Mouse (Mus musculus) brown adipose tissue, adult 24 weeks (tissue): ENCODE measurements around the gene Adar. TPM values are rescaled to one million over a fixed set of nuclear protein-coding genes. Genes with fewer than 3 reads are reported as not detected.
A peak's percentile ranks its signal among the peaks of the same experiment; 100 is the strongest.

ENCODE experiments used
- H3K27ac ChIP-seq: fragments of 200-500 bp; replicated peaks from 2 replicates; pipeline ENCODE4 v1.5.1; 2012; ENCODE audit warnings: low read depth, mild to moderate bottlenecking, low read length
- H3K4me1 ChIP-seq: fragments of 200-500 bp; 2 replicates; pipeline ENCODE4 v1.6.1; 2012; ENCODE audit warnings: low read length, mixed read lengths; ENCODE audit not compliant: control insufficient read depth, insufficient read depth, insufficient read length
- H3K4me3 ChIP-seq: fragments of 200-500 bp; 2 replicates; pipeline ENCODE4 v1.5.1; 2012; ENCODE audit warnings: low read depth, mild to moderate bottlenecking, low read length, moderate library complexity; ENCODE audit not compliant: insufficient read depth
- polyA plus RNA-seq: library from polyadenylated mRNA; stranded (reverse); fragments of >200 nt; gene quantifications from 2 replicates; pipeline ENCODE4 v1.2.4, GENCODE M21; 2012; ENCODE audit not compliant: missing spikeins, insufficient read depth, insufficient read length

Gene Adar
- polyA plus RNA-seq, 1 experiment: 2.4 TPM

DNA sequence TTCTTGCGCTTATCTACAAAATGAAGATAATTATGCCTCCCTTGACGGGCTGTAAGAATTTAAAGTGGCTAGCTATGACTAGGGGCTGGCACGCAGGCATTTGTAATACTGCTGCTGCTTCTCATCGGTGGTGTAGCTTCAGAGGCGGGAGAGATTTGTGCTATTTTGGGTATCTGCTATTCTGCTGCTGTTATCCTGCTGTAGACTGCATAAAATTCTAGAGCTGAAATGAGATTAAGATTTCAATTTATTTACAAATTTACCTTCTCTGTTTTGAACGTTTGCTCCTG is 1.1 kb downstream of the Adar start:
- Histone ChIP-seq H3K27ac (no peak overlapping the region), H3K4me1 (peaks cover 3% of the 10 kb centered on the region; the same call in 1 of the 2 replicates), H3K4me3 (peak overlapping the region; percentile 66; the same call in 1 of the 2 replicates)

DNA sequence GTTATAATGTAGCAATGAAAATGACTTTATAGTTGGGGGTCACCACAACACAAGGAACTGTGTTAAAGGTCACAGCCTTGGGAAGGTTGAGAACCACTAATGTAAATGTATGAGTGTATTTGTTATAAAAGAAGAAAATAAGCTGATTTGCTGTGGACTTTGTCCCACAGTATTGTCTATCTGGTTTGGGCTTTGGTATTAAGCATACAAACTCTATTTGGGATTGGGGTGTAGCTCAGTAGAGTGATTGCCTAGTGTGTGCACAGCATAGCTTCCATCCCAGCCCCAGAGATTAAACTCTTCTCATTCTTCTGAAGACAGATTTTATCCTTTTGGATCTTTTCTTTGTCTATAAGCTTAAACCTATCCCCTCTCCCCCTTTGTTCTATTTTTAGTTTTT is 7.2 kb downstream of the Adar start:
- Histone ChIP-seq H3K4me1 (no peaks in the 10 kb centered on the region), H3K27ac (no peak overlapping the region), H3K4me3 (no peak overlapping the region)

DNA sequence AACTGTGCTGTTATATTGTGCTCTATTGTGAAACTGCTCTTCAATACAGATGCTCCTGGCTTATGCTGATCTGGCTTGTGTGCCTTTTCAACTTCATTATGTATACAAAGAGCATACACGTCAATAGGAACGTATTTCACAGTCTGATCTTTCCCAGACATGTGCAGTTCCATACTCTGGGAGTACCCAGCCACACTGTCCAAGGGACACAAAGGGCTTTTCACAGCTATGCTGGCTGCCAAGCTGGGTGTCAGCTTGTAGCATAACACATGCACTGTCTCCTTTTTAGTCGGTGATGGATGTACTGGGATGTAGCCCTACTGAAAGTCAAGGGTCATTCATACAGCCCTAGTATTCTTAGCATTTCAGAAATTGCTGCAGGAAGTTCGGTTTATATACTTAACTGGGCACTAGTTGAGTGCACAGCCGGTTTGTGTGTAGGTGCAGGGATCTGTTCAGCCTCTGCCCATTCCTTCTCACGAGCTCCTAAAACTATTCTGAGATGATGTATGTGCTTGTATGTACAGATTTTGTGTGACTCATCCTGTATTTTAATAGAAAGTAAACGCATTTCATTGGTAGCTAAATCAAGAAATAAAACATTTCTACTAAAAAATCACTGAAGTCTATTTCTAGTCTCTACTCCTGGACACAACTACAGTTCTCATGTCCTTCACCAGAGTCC is 8.7 kb downstream of the Adar start:
- Histone ChIP-seq H3K4me3 (no peak overlapping the region), H3K27ac (no peak overlapping the region), H3K4me1 (no peaks in the 10 kb centered on the region)

DNA sequence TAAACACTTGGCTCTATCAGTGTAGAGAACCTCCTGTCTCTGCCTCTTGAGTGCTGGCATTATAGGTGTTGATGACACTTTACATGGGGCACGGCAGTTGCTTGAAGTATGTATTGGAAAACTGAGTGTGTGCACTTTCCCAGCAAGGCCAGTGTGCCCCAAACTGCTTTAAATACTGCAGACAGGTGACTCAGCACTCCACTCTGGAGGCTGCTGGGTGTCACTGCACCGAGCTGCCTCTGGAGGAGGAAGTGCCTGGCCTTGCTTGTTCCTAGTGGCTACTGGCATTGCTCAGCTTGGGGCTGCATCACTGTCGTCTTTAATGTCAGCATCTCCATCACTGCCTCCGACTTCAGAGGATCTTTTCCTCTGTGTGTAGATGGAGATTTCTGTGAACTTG is 12.2 kb downstream of the Adar start:
- no peak overlapping the region for H3K4me3 ChIP-seq
- H3K4me1 ChIP-seq: no peaks in the 10 kb centered on the region
- no peak overlapping the region for H3K27ac ChIP-seq

DNA sequence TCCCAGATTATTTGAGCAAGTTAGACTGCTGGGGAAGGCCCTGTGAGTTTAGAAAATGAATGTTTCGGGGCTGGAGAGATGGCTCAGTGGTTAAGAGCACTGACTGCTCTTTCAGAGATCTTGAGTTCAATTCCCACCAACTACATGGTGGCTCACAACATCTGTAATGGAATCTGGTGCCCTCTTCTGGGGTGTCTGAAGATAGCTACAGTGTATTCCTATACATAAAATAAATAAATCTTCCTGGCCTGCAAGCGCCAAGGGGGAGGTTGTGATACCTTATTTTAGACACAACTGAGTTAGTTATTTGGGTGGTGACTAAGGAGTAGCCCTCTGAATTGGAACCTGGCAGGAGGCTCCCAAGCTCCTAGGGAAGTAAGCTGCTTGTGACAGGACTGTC is 14.0 kb downstream of the Adar start:
- Histone ChIP-seq H3K4me1 (no peaks in the 10 kb centered on the region), H3K4me3 (no peak overlapping the region)

DNA sequence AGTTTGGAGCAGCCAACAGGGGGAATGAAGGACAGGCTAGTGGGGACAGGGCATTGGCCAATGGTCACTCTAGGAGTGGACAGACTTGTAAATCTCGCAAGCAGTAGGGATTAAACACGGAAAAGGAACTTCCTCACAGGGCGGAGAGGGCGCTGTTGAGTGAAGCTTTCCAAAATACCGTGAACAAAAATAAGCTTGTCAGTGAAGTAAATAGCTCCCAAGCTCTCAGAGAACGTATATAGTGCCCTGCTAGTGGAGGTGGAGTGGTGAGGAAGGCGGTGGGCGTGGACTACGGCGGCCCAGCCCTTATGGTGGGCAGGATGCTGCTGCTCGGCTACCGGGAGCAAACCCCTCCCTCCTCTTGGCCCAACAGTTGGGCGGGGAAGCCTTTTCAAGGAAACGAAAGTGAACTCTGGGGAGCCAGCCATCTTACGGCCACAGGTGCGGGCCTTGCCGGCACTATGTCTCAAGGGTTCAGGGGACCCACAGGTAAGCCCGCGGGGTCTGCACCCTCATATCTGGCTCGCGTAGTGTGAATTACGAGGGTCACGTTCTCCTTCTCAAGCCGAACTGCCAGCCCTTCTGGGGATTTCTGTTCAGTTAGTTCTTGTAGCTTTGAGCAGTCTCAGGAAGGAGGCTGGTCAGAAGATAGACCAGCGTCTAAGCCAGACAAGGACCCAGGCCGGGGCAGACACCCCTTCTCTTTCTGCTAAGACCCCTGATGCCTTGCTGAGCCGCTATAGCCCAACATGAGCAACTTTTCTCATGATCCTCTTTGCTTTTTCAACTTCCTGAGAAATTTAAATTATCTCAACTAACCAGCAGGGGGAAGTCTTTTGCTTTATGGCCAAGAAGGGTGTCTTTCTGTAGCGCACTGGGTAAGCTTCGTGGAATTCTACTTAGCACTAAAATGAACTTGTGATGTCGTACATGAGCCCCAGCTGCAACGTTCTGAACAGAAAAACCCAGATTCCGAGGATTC is 15.8 kb downstream of the Adar start:
- Histone ChIP-seq H3K4me3 (peak overlapping the region; percentile 85), H3K27ac (peak overlapping the region; percentile 81), H3K4me1 (no peaks in the 10 kb centered on the region)

More for the DNA sequence above, 14.0 kb downstream of the Adar start:
- no peak overlapping the region for H3K27ac ChIP-seq

DNA sequence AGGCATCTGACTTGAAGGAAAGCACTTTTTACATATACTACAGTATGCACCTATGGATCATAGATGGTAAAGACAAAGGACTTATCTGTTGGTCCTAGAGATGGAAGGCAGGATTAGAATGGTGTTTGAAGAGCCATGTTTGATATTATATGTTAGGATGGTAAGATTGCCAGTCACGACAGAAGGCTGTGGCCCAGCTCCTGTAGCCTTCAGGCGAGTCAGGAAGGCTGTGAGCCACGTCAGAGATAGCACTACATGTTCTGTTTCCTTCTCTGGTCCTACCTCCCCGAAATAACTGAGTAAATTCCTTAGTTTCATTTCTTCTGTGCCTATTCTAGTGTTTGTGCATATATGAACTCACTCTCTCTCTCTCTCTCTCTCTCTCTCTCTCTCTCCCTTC is 17.3 kb downstream of the Adar start:
- no peak overlapping the region for H3K27ac ChIP-seq
- no peaks in the 10 kb centered on the region for H3K4me1 ChIP-seq
- no peak overlapping the region for H3K4me3 ChIP-seq

DNA sequence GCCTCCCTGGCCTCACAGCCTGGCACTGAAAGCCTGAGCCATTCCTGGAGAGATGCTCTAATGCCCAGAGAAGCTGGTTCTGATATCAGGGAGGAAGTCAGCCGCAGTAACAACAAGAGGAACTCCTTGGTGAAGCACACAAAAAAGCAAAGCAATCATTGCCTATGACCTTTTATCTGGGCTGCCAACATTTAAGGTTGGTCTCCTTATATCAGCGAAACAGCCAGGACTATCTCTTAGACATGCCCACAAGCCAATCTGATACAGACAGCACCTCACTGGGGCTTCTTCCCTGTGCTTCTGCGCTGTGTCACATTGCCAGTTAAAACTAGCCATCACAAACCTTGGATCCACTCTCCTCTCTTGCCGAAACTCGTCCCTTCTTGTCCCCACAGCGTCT is 23.7 kb downstream of the Adar start:
- Histone ChIP-seq H3K4me3 (no peak overlapping the region), H3K4me1 (no peaks in the 10 kb centered on the region), H3K27ac (no peak overlapping the region)

DNA sequence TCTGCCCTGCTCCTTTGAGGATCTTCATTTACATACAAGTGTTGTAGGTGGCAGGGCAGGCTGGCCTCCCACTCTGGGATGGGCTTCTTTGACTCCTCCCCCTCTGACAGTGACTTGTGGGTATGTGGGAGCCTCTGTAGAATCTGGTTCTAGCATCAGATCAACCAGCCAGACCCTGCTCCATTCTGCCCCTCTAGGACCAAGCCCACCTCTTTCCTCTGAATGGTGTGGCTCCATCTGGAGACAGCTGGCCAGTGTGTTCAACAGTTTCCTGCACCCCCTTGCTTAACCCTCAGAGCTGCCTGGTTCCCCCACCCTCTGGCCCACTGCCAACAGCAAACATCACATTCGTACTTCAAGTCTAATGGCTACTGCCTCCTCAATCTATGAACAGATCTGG is 37.5 kb downstream of the Adar start:
- Histone ChIP-seq H3K4me3 (no peak overlapping the region), H3K27ac (no peak overlapping the region), H3K4me1 (no peaks in the 10 kb centered on the region)

DNA sequence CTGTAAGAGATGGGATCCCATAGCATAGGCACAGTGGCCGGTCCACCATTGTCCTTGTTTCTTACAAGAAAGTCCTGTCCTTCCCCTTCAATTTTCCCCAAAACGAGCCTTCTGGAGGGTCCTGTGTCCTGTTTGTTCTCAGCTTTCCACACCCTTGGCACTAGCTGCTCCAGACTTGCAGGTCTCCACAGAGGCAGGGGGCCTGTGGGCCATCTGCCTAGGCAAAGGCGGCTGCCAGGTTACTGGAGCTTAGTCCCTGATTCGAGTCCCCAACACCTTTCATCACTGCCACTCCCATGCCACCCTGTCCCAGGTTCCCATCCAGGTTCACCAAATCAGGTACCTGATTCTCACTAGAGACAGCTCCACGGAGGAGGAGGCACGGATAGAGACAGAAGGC is 40.5 kb downstream of the Adar start:
- H3K27ac ChIP-seq: no peak overlapping the region
- no peak overlapping the region for H3K4me3 ChIP-seq
- no peaks in the 10 kb centered on the region for H3K4me1 ChIP-seq

DNA sequence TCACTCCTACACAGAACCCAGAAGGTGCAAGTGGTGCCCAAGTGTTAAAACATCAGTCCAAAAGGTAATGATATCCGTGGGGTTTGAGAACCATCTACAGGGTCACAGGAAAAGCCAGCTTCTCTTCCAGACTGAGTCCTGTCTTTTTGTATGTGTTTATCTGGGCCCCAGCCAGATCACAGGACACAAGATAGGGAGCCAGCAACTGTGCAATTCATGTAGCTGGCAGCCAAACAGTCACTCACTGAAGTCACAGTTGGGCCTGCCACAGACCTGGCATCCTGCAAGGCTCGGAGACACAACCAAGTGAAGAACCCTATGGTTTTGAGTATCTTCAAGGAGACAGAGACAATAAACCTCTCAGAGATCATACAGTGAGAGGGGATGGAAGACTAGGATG is 43.0 kb downstream of the Adar start:
- no peak overlapping the region for H3K4me3 ChIP-seq
- H3K27ac ChIP-seq: no peak overlapping the region
- H3K4me1 ChIP-seq: no peaks in the 10 kb centered on the region

DNA sequence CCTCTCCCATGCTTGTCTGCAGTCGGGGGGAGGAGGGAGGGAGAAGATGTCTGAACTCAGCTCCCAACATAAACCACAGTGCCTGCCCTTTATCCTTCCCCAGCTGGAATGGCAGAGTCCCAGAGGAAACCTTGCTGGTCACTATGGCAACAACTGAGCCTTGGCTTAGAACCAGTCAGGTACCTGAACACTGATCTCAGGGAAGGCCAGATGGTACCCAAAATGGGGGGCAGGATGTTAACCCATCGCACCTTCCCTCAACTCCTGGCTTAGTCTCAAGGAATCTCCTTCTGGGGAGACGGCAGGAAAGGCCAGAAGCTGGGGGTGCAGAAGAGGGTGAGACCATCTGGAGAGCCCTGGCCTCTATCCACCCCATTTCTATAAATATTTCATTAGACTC is 45.0 kb downstream of the Adar start:
- Histone ChIP-seq H3K4me3 (no peak overlapping the region), H3K4me1 (no peaks in the 10 kb centered on the region), H3K27ac (no peak overlapping the region)

DNA sequence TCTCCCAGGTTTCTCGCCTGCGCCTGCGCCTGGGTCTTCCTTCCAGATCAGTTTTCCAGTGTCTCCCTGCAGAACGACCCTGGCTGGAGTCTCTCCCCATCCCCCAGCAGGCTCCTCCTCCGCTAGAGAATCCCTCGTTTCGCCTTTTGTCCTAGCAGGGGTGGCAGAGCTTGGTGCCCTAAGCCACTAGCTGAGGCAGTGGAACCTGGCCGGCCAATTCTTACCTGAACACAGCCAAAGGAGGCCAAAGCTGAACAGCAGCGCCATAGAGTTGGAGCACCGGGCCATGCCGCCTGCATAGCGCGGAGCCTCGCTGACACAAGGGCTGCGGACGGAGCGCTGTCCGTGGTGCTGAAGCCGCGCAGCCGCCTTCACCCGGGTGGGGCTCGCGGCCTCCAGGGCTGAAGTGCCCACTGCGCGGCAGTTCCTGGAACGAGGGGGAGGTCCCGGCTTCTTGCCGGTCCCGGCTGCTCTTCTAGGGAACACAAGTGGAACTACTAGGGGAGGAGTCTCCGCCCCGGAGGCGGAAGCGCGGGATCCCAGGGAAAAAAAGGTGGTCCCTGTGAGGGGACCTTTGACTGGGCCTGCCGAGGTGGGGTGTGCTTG is 49.4 kb downstream of the Adar start, which contains the start of gene Chrnb2:
Gene Chrnb2 (minus strand): TSS at position 514 of the 606 bp plus-strand sequence.
- Histone ChIP-seq H3K4me3 (no peak within 1 kb of the TSS), H3K27ac (no peak within 1 kb of the TSS), H3K4me1 (no peaks in the 10 kb centered on the region)

DNA sequence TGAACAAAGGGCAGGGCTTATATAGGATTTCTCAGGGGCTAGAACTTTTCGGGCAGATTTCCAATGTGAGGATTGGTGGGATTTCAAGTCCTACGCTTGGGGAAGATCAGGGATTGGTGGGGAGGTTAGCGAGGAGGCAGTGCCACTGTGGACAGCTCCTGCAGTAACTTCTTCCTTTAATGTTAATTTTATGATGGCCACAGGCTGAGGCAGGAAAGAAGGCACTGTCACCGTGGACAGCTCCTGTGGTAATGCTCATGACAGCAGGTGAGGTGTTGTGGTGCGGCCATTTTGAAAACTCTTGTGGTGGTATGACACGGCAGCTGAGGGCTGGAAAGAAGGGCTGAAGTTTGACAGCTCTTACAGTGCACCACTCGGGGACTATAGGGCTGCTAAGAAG is 54.8 kb downstream of the Adar start:
- H3K27ac ChIP-seq: no peak overlapping the region
- H3K4me3 ChIP-seq: no peak overlapping the region
- H3K4me1 ChIP-seq: peaks cover 3% of the 10 kb centered on the region; the same call in 1 of the 2 replicates

DNA sequence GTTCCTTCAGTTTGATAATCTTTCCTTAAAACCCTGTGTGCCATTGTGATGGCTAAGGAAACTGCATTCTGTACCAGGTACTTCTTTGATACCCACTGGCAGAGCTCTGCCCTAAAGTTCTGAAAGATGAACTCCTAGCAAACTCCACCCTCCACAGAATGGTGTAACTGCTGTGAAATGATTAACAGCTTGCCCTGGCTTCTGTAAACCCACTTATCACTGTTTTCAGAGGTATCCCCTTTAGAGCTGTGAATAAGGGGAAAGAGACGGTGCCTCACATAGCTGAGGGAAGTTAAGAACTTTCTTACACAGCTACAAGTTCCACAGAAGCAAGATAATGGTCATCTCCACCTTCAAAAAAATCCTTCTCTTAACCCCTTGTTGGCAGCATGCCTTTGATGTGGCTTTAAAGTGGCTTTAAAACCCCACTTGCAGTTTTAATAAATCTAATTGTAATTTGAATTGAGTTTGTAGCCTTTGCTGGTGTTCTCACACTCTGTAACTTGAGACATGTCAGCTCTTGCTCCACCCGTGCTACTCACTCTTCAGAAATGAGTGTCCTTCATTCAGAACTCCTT is 55.7 kb downstream of the Adar start:
- H3K4me1 ChIP-seq: peaks cover 11% of the 10 kb centered on the region
- no peak overlapping the region for H3K4me3 ChIP-seq
- no peak overlapping the region for H3K27ac ChIP-seq
